Mouse (Mus musculus) cortical plate, adult 2 months (tissue): ENCODE results near the gene Rnf166.

Source experiments
- CTCF ChIP-seq: fragments of 200-500 bp; IDR thresholded peaks from 2 replicates; pipeline ENCODE4 v1.5.1; 2011; ENCODE audit warnings: mild to moderate bottlenecking, control low read depth, low read length; ENCODE audit not compliant: insufficient read depth; ENCODE audit errors: extremely low read depth
- POLR2A ChIP-seq: fragments of 200-500 bp; IDR thresholded peaks from 2 replicates; pipeline ENCODE4 v1.6.1; 2011; ENCODE audit warnings: mild to moderate bottlenecking, low read length, control low read depth; ENCODE audit not compliant: insufficient read depth; ENCODE audit errors: extremely low read depth

- TF ChIP-seq CTCF (no peak), POLR2A (no peak)
Observed at GRCm38 (mm10) chr8:122428163-122428562, 47.7 kb downstream of the Rnf166 start.
